Mouse (Mus musculus) kidney, adult 11 months (tissue): Measurements from ENCODE around the gene Gm21887.
"Not testable (repeated sequence)": the region's sequence is repeated elsewhere in the genome, so short reads cannot be mapped to it uniquely, and the experiment has no call there.

Source experiments
- DNase-seq: peaks from one replicate; pipeline ENCODE4 v3.0.0; 2022

The Gm21887 gene

GRCm38 (mm10) chrX:170015883-170016282, 6.4 kb downstream of the Gm21887 start:
- DNase-seq = not testable (repeated sequence)

GRCm38 (mm10) chrX:170017333-170018245, 8.1 kb downstream of the Gm21887 start:
- not testable (repeated sequence) for DNase-seq

DNA sequence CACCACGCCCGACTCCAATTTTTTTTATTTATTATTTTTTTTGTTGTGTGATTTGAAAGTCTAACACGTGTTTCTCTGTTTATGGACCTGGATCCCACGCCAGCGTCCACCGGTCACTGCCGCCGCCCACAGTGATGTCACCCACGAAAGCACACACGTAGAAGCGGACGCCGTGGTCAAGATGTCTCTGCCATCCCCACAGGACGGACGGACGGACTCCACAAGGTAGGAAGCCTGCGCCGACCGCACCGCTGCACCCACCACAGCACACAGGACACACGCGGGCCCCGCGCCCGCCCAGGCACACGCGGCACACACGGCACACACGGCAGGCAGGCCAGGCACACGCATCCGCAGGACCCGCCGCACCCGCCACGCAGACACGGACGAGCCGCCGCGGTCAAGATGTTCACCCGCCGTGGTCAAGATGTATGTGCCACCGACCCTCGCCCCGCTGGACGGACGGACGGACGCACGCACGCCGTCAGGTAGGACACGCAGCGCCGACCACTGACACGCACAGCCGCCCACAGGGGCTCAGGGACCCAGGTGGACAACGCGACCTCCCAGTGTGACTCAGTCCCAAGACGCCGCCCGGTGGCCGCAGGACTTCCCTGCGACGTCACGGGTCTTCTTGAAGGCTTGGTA, 9.2 kb downstream of the Gm21887 start:
- DNase-seq = not testable (repeated sequence)

DNA sequence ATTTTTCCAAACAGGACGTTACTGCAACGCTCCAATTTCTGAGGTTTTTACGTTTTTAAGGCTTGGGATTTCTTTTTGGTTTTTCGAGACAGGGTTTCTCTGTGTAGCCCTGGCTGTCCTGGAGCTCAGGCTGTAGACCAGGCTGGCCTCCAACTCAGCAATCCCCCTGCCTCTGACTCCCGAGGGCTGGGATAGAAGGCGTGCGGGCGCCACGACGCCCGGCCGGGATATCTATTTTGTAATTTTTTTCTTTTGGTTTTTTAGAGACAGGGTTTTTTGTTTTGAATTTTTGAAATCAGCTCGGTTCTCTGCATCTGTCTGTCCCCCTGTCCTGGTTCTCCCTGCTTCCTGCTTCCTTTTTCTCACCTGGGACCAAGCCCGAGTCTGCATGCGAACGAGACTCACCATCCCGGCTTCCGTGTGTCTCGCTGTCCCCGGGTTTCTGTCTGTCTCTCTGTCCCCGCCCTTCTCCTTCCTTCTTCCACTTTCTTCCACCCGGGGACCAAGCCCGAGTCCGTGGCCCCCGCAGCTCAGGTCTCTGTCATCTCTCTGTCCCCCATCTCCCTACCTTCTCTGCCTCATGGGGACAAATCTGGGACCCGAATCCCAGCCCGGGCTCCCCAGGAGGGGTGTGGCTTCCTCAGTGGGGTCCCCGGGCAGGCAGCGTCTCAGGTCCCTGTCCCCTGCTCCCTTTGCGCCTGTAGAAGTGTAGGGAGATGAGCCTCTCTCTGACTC, 9.9 kb downstream of the Gm21887 start:
- DNase-seq = not testable (repeated sequence)

DNA sequence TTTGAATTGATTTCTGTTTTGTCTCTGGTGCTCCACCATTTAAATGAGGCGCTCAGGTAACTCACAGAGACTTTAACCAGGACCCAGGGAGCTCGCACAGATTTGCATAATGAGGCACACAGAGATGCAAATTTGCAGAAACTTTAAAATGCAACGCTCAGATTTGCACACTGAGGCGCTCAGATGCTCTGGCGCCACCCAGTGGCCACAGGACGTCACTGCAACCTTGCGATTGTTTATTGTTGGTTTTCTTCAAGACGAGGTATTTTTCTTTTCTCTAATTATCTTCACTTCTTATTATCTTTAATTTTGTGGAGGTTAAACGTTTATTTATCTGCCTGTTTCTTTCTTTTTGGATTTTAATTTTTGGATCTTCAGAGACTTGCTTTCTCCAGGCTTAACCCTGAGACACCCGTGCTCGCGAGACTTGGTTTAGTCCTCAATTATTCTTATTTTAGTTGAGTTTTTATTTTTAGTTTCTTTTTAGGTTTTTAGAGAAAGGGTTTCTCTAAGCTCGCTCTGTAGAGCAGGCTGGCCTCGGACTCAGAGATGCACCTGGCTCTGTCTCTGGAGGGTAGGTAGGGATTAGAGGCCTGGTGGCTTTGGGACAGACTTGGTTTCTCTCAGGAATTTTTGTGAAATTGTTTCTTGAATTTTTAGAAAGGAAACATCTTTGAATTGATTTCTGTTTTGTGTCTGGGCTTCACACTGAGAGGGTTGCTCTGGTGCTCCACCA, 10.7 kb downstream of the Gm21887 start:
- peak; percentile 87 for DNase-seq

GRCm38 (mm10) chrX:170020690-170021050, 11.2 kb downstream of the Gm21887 start:
- DNase-seq = not testable (repeated sequence)

GRCm38 (mm10) chrX:170021205-170021604, 11.7 kb downstream of the Gm21887 start:
- DNase-seq = not testable (repeated sequence)

DNA sequence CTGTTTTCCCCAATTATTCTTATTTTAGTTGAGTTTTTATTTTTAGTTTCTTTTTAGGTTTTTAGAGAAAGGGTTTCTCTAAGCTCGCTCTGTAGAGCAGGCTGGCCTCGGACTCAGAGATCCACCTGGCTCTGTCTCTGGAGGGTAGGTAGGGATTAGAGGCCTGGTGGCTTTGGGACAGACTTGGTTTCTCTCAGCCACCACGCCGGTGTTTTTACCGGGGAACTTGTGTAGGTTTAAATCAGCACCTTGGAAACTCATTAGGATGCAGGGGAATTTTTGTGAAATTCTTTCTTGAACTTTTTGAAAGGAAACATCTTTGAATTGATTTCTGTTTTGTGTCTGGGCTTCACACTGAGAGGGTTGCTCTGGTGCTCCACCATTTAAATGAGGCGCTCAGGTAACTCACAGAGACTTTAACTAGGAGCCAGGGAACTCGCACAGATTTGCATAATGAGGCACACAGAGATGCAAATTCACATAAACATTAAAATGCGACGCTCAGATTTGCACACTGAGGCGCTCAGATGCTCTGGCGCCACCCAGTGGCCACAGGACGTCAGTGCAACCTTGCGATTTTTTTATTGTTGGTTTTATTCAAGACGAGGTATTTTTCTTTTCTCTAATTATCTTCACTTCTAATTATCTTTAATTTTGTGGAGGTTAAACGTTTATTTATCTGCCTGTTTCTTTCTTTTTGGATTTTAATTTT, 12.4 kb downstream of the Gm21887 start:
- not testable (repeated sequence) for DNase-seq
